Mouse (Mus musculus): ENCODE data around the gene Noct.

- no peak for TF ChIP-seq CTCF (IDR thresholded peaks at IDR 0.05; ENCODE audit: low read depth)
- TF ChIP-seq EP300 (IDR thresholded peaks at IDR 0.05; ENCODE audit: low read depth) = no peak
Measured at GRCm38 (mm10) chr3:51222834-51223460, 1.3 kb upstream of the Noct start.
